Mouse (Mus musculus) 416B (cell line): ENCODE measurements around the gene St8sia1.

Experiments used
- DNase-seq: peaks from one replicate; pipeline ENCODE4 v3.0.0; 2011; ENCODE audit warnings: low read depth

The St8sia1 gene

GRCm38 (mm10) chr6:142788042-142788987 is 175.9 kb downstream of the St8sia1 start:
- no peak for DNase-seq

- no peak for DNase-seq
These were observed 178.1 kb downstream of the St8sia1 start for GRCm38 (mm10) chr6:142786106-142786505.

GRCm38 (mm10) chr6:142785343-142785742 is 178.9 kb downstream of the St8sia1 start:
- DNase-seq, result peak; percentile 85

GRCm38 (mm10) chr6:142781286-142781685 is 183.0 kb downstream of the St8sia1 start:
- no peak for DNase-seq

- no peak for DNase-seq
These were observed 183.6 kb downstream of the St8sia1 start for GRCm38 (mm10) chr6:142780574-142781033.

- peak; percentile 70 for DNase-seq
These were observed 184.3 kb downstream of the St8sia1 start for GRCm38 (mm10) chr6:142779812-142780573.

GRCm38 (mm10) chr6:142779045-142779811 is 185.0 kb downstream of the St8sia1 start:
- DNase-seq, result peak; percentile 86

- DNase-seq, result peak; percentile 90
These were observed 187.3 kb downstream of the St8sia1 start for GRCm38 (mm10) chr6:142776935-142777334.

- no peak for DNase-seq
These were observed 190.7 kb downstream of the St8sia1 start for GRCm38 (mm10) chr6:142773566-142773965.

GRCm38 (mm10) chr6:142771643-142772042 is 192.6 kb downstream of the St8sia1 start:
- no peak for DNase-seq
